Mouse (Mus musculus) ES-E14 (cell line): ENCODE data around the gene Fyn. TPM values are rescaled to one million over a fixed set of nuclear protein-coding genes. Genes with fewer than 3 reads are reported as not detected.
A peak's percentile ranks its signal among the peaks of the same experiment; 100 is the strongest.

Experiments
- DNase-seq: peaks from one replicate; pipeline ENCODE4 v3.0.0-alpha.2; 2013; ENCODE audit warnings: low read depth, low spot score
- H3K27ac ChIP-seq: 2 replicates; pipeline ENCODE4 v1.5.1; 2012; ENCODE audit warnings: low read depth, mild to moderate bottlenecking, low read length, moderate library complexity, mixed read lengths; ENCODE audit not compliant: poor library complexity, insufficient read depth, severe bottlenecking
- H3K36me3 ChIP-seq: 2 replicates; pipeline ENCODE4 v1.6.1; 2012; ENCODE audit warnings: mild to moderate bottlenecking, low read length, moderate library complexity, mixed read lengths; ENCODE audit not compliant: control insufficient read depth, poor library complexity, insufficient read depth, severe bottlenecking
- H3K4me1 ChIP-seq, 2 experiments: fragments of 150-350 bp in 1 of 2; sonication (generic) in 1 of 2; 2 replicates each; pipeline ENCODE4 v1.6.1; 2012; ENCODE audit warnings: low read length in 2 of 2, mild to moderate bottlenecking in 1 of 2, mixed read lengths in 1 of 2; ENCODE audit not compliant: control insufficient read depth in 2 of 2, insufficient read depth in 2 of 2, poor library complexity in 1 of 2
- H3K4me3 ChIP-seq, 2 experiments: fragments of 150-350 bp in 1 of 2; sonication (generic) in 1 of 2; 2 replicates each; pipeline ENCODE4 v1.5.1; 2012; ENCODE audit warnings: low read length in 2 of 2, low read depth in 1 of 2, mild to moderate bottlenecking in 1 of 2, mixed read lengths in 1 of 2; ENCODE audit not compliant: insufficient read depth in 1 of 2, poor library complexity in 1 of 2, severe bottlenecking in 1 of 2
- H3K9ac ChIP-seq: 2 replicates; pipeline ENCODE4 v1.6.1; 2012; ENCODE audit warnings: low read depth, mild to moderate bottlenecking, low read length, mixed read lengths; ENCODE audit not compliant: poor library complexity, insufficient read depth, severe bottlenecking
- H3K9me3 ChIP-seq: fragments of 150-350 bp; sonication (generic); 2 replicates; pipeline ENCODE4 v1.6.1; 2012; ENCODE audit warnings: low read depth, mild to moderate bottlenecking, low read length; ENCODE audit not compliant: control insufficient read depth, insufficient read depth
- CHD2 ChIP-seq: IDR thresholded peaks from 2 replicates; pipeline ENCODE4 v1.6.1; 2014; ENCODE audit warnings: mild to moderate bottlenecking, low read depth, low read length, inconsistent platforms
- HCFC1 ChIP-seq: IDR thresholded peaks from 2 replicates; pipeline ENCODE4 v1.6.1; 2012; ENCODE audit warnings: low read length, inconsistent platforms, borderline replicate concordance; ENCODE audit not compliant: insufficient read depth
- MAFK ChIP-seq: IDR thresholded peaks from 2 replicates; pipeline ENCODE4 v1.6.1; 2014; ENCODE audit warnings: mild to moderate bottlenecking, low read depth, low read length, inconsistent platforms; ENCODE audit not compliant: insufficient read depth
- ZC3H11A ChIP-seq: IDR thresholded peaks from 2 replicates; pipeline ENCODE4 v1.6.1; 2012; ENCODE audit warnings: low read depth, mild to moderate bottlenecking, inconsistent platforms, low read length, borderline replicate concordance
- ZNF384 ChIP-seq: IDR thresholded peaks from 2 replicates; pipeline ENCODE4 v1.6.1; 2012; ENCODE audit warnings: low read depth, low read length, inconsistent platforms
- in situ Hi-C, 2 experiments: fragments of 600-800 bp; cut with MboI; formaldehyde crosslinking; loops; one replicate each; pipeline ENCODE4 v1.15.1; 2025; ENCODE audit warnings: low sequenced_read_pairs in 2 of 2, inconsistent platforms in 1 of 2; ENCODE audit not compliant: unreplicated experiment in 2 of 2
- total RNA-seq: library from RNA; depleted of rRNA; stranded (reverse); fragments of 300-350 nt; gene quantifications from 2 replicates; pipeline ENCODE4 v1.2.3, GENCODE M21; 2012; rRNA removed

The Fyn gene
- total RNA-seq, 1 experiment, result 14.6 TPM

- in situ Hi-C loops, result no loop called here
- Histone ChIP-seq H3K4me3 (peak overlapping the region; percentile 64 to 77), H3K36me3 (peaks cover 5% of the 10 kb centered on the region; the same call in 1 of the 2 replicates), H3K4me1 (peaks cover 19 to 21% of the 10 kb centered on the region in 2 experiments), H3K27ac (peak overlapping the region; percentile 74), H3K9me3 (no peaks in the 10 kb centered on the region), H3K9ac (peak overlapping the region; percentile 72)
- TF ChIP-seq CHD2, result no peak
- TF ChIP-seq ZNF384, result no peak
- TF ChIP-seq ZC3H11A, result no peak
- no peak; the same call in 1 of the 2 replicates for TF ChIP-seq HCFC1
- no peak for TF ChIP-seq MAFK
- no peak for DNase-seq
Measured at GRCm38 (mm10) chr10:39612989-39613831, 244.6 kb downstream of the Fyn start.

- DNase-seq, result no peak
- Histone ChIP-seq H3K4me3 (peak overlapping the region in 1 of 2 experiments; percentile 64; a peak in 2 of 4 replicates), H3K4me1 (peaks cover 20 to 21% of the 10 kb centered on the region in 2 experiments), H3K9ac (peak overlapping the region; percentile 6; the same call in 1 of the 2 replicates), H3K9me3 (no peaks in the 10 kb centered on the region), H3K36me3 (peaks cover 5% of the 10 kb centered on the region; the same call in 1 of the 2 replicates), H3K27ac (no peak overlapping the region)
- TF ChIP-seq ZC3H11A, result no peak
- TF ChIP-seq CHD2, result no peak
- TF ChIP-seq MAFK, result no peak
- TF ChIP-seq ZNF384, result no peak
- TF ChIP-seq HCFC1, result no peak
- in situ Hi-C loops, result no loop called here
Measured at GRCm38 (mm10) chr10:39613973-39614372, 245.3 kb downstream of the Fyn start.

GRCm38 (mm10) chr10:39614676-39615075 is 246.0 kb downstream of the Fyn start:
- Histone ChIP-seq H3K9me3 (no peaks in the 10 kb centered on the region), H3K4me3 (no peak overlapping the region), H3K27ac (no peak overlapping the region), H3K4me1 (peaks cover 20 to 21% of the 10 kb centered on the region in 2 experiments), H3K9ac (no peak overlapping the region), H3K36me3 (peaks cover 5% of the 10 kb centered on the region; the same call in 1 of the 2 replicates)
- TF ChIP-seq MAFK (no peak), ZC3H11A (no peak), ZNF384 (no peak), CHD2 (no peak), HCFC1 (no peak)
- no peak for DNase-seq
- in situ Hi-C loops, result no loop called here

Other genes with a start within 250 kb of the Fyn start
- gene Fam229b, start 234.9 kb upstream of the Fyn start, total RNA-seq, result 2.4 and 5.0 TPM in 2 replicates
- 8.9 and 9.0 TPM in 2 replicates for gene Tube1, start 234.9 kb upstream of the Fyn start, total RNA-seq
- gene Ccn6, start 205.1 kb upstream of the Fyn start, total RNA-seq, result 0.26 TPM in 1 of 2 replicates, not detected in the other
- gene Traf3ip2, start 244.1 kb downstream of the Fyn start, total RNA-seq, result 9.2 and 9.8 TPM in 2 replicates